Mouse (Mus musculus) lung, postnatal 0 days (tissue): ENCODE results near the gene Adh1.

Experiments used
- CTCF ChIP-seq: IDR thresholded peaks from 2 replicates; pipeline ENCODE4 v1.5.1; 2016; ENCODE audit warnings: antibody characterized with exemption, mild to moderate bottlenecking
- EP300 ChIP-seq: IDR thresholded peaks from 2 replicates; pipeline ENCODE4 v1.6.1; 2016; ENCODE audit warnings: antibody characterized with exemption, mild to moderate bottlenecking, control low read depth

GRCm38 (mm10) chr3:138230266-138230665 is 30.5 kb upstream of the Adh1 start:
- TF ChIP-seq CTCF: no peak
- TF ChIP-seq EP300: no peak
